ENCODE assay signal across 8 mouse cellular contexts in the genomic region with DNA sequence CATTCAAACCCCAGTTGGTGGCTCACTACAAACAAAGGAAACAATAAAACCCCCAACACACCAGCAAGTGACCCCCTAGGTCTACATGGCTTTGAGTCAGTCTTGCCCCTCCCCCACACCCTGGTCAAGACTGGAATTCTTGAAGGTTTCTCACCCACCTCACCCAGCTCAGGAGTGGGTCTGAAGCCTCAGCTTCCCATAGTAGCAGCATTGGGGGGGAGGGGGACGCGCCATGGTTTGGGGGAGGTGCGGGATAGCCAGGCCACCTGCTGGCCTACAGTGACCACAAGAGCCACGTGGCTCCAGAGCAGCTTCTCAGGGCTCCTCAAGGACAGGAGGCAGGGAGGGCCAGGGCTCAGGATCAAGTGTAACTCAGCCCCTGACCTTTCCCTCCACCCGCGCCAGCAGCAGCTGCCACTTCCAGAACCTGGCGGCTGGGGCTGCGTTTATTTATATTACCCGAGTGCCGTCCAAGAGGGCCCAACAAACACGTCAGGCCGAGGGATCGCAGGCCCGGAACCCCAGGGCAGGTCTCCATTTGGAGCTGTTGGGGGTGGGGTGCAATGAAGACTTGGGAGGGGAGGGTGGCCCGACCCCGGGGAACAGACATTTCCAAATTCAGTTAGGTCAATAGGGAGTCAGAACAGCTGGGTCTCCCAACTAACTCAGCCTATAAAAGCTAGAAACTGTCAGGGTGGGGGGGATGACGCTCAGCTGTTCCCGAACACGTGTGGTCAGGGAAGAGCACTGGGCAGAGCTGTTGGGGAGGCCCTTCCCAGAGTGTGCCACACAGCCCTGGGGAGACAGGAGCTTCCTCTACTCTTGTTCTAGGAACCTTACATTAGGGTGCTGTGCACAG. TPM values are rescaled to one million over a fixed set of nuclear protein-coding genes. Genes with fewer than 3 reads are reported as not detected.
DNase-seq lines count a peak whose midpoint lies in the region; TF ChIP-seq lines count a peak whose summit lies in the region.

No protein-coding gene starts in this region.

- H3K79me2 ChIP-seq in heart, adult 2 months (replicated peaks; ENCODE audit: control insufficient read depth, insufficient read depth, low read length): no peaks in the 10 kb centered on the region; the same call in 1 of the 2 replicates

- H3K36me3 ChIP-seq in heart, adult 2 months (ENCODE audit: control insufficient read depth, insufficient read depth, low read length): no peaks in the 10 kb centered on the region

- 27% methylated on average over 19 of the region's 19 CpGs for WGBS in heart, adult 2 months
- 8% methylated on average over 19 of the region's 19 CpGs for WGBS in lung, adult 2 months

- H3K4me3 ChIP-seq in heart, adult 2 months: peak overlapping the region; percentile 54
- H3K4me3 ChIP-seq in lung, adult 2 months (replicated peaks; ENCODE audit: extremely low read depth, low read depth, low read length): peak overlapping the region; percentile 67

- peak overlapping the region; percentile 67 for H3K9ac ChIP-seq in heart, adult 2 months (ENCODE audit: low read depth, low read length)

- H3K27ac ChIP-seq in heart, adult 2 months: peak overlapping the region; percentile 88

- no peak for TF ChIP-seq POLR2A in heart, adult 2 months (IDR thresholded peaks at IDR 0.05; ENCODE audit: insufficient read depth, low read depth, low read length)
- TF ChIP-seq POLR2A in lung, adult 2 months (IDR thresholded peaks at IDR 0.05; ENCODE audit: borderline replicate concordance, extremely low read depth, low read depth, low read length): peak; percentile 22; the same call in 1 of the 2 replicates

- peaks cover 32% of the 10 kb centered on the region for H3K4me1 ChIP-seq in heart, adult 2 months (ENCODE audit: control insufficient read depth, insufficient read depth, low read length)
- H3K4me1 ChIP-seq in lung, adult 2 months (ENCODE audit: control insufficient read depth, insufficient read depth, low read length): peaks cover 57% of the 10 kb centered on the region

- TF ChIP-seq CTCF in heart, adult 2 months (IDR thresholded peaks at IDR 0.05): no peak
- TF ChIP-seq CTCF in lung, adult 2 months (IDR thresholded peaks at IDR 0.05; ENCODE audit: insufficient read depth, low read length): no peak

- intact Hi-C loops in heart, adult 2 months (cut with DNase I): loop anchor here (5.0 kb wide), 1 partner anchor 210 kb away; no protein-coding TSS in a partner anchor

- no peak for TF ChIP-seq EP300 in heart, adult 2 months (IDR thresholded peaks at IDR 0.05; ENCODE audit: insufficient read depth, low read depth, low read length)

- H3K27me3 ChIP-seq in heart, adult 2 months (ENCODE audit: control insufficient read depth, insufficient read depth, low read length): no peaks in the 10 kb centered on the region

- DNase-seq in adrenal gland, adult 18-20 months (ENCODE audit: low spot score in 2 of 2): peak; percentile 55 to 57
- peak; percentile 85 for DNase-seq in embryo, embryonic 10 days (ENCODE audit: low spot score)
- peak; percentile 74 to 86 for DNase-seq in heart, adult 2 months
- peak; percentile 53 for DNase-seq in kidney, adult 18-20 months
- DNase-seq in lung, adult 2 months: peak; percentile 71
- DNase-seq in retina, postnatal 1 day: peak; percentile 69
- DNase-seq in MN1 (ENCODE audit: low spot score): no peak
- DNase-seq in layer of hippocampus, postnatal 10 days (ENCODE audit: low spot score in 2 of 2): no peak

RNA-seq across cellular contexts. Expression of gene Rflna, which starts 53.9 kb away (rescaled TPM):
- total RNA-seq in adrenal gland, adult 18-20 months (2021): 1 to 10 TPM; 2.9 to 6.3 TPM
- total RNA-seq in heart, adult 2 months (2021): under 1 TPM; 0.13 to 0.39 TPM
- polyA plus RNA-seq in heart, adult 2 months (2012; rRNA removed): 0.78 and 0.85 TPM in 2 replicates
- 20.2 and 26.0 TPM in 2 replicates for polyA plus RNA-seq in lung, adult 2 months (2012; rRNA removed)
- 1 to 10 TPM; 1.5 to 1.7 TPM for total RNA-seq in layer of hippocampus, postnatal 10 days (2021)

Comparison
In these comparisons a context has a peak if more than half of its experiments do, and no peak if none do; other contexts are left out.
1. DNase-seq: peak in adrenal gland, adult 18-20 months (2 of 2), embryo, embryonic 10 days (single experiment), heart, adult 2 months (2 of 2), kidney, adult 18-20 months (single experiment), lung, adult 2 months (single experiment) and retina, postnatal 1 day (single experiment); none in MN1 (single experiment) and layer of hippocampus, postnatal 10 days (0 of 2).